Comparison of ENCODE assay signal across 27 mouse cellular contexts in genomic region chr10:41287618-41288017, GRCm38 (mm10). TPM values are rescaled to one million over a fixed set of nuclear protein-coding genes. Genes with fewer than 3 reads are reported as not detected.
DNase-seq lines count a peak whose midpoint lies in the region; ATAC-seq and TF ChIP-seq lines count a peak whose summit lies in the region.
"Had no signal": no experiment of that assay in that cellular context is flagged by ENCODE, and none has a peak within 500 bp of the region (broad histone marks: within the 10 kb centered on the region; RNA-seq: fewer than 3 reads in every experiment).

No protein-coding gene starts in this region.

- peak; percentile 79 for DNase-seq in lung, embryonic 14.5 days
- DNase-seq in lung, adult 18-20 months = no peak
- peak; percentile 12 for DNase-seq in 416B (ENCODE audit: low read depth)
- no peak for DNase-seq in c-Kit-positive CD71-positive TER-119-positive erythroid progenitor cells, embryonic 14.5 days (ENCODE audit: low spot score)
- no peak for DNase-seq in cerebellum, postnatal 25 days
- DNase-seq: adrenal gland, adult 8-10 months; adrenal gland, postnatal 25 days; cerebellum, adult 18-20 months; cerebellum, adult 9-10 months; cerebellum, postnatal 14 days; gastrocnemius, postnatal 10 days; gastrocnemius, postnatal 36 days; heart, postnatal 10 days; heart, postnatal 36 days had no signal

- H3K9me3 ChIP-seq in lung, embryonic 14.5 days (ENCODE audit: low read depth, low read length) = no peaks in the 10 kb centered on the region
- H3K9me3 ChIP-seq: embryonic facial prominence, embryonic 12.5 days; embryonic facial prominence, embryonic 15.5 days; forebrain, embryonic 12.5 days; G1E; heart, embryonic 12.5 days; heart, embryonic 15.5 days; hindbrain, embryonic 10.5 days had no signal

- WGBS in lung, embryonic 14.5 days = 50% methylated on average over 3 of the region's 3 CpGs

- no peak for TF ChIP-seq POLR2A in myocyte (IDR thresholded peaks at IDR 0.05; ENCODE audit: insufficient read length, low read depth)

- H3K27me3 ChIP-seq in lung, embryonic 14.5 days (ENCODE audit: insufficient read depth, low read length) = no peaks in the 10 kb centered on the region
- no peaks in the 10 kb centered on the region for H3K27me3 ChIP-seq in C2C12 (ENCODE audit: control insufficient read depth, insufficient read depth, insufficient read length)
- no peaks in the 10 kb centered on the region for H3K27me3 ChIP-seq in myocyte (ENCODE audit: control insufficient read depth, insufficient read depth, insufficient read length)
- H3K27me3 ChIP-seq: CH12.LX; embryonic facial prominence, embryonic 12.5 days; embryonic facial prominence, embryonic 15.5 days; forebrain, embryonic 12.5 days; heart, embryonic 12.5 days; heart, embryonic 15.5 days had no signal

- no peaks in the 10 kb centered on the region for H3K36me3 ChIP-seq in lung, embryonic 14.5 days (ENCODE audit: insufficient read depth)
- no peaks in the 10 kb centered on the region for H3K36me3 ChIP-seq in C2C12 (ENCODE audit: control insufficient read depth, insufficient read depth)
- H3K36me3 ChIP-seq in myocyte (ENCODE audit: control insufficient read depth, insufficient read depth) = no peaks in the 10 kb centered on the region
- H3K36me3 ChIP-seq: embryonic facial prominence, embryonic 15.5 days; forebrain, embryonic 12.5 days had no signal

- no peak overlapping the region for H3K9ac ChIP-seq in lung, embryonic 14.5 days
- H3K9ac ChIP-seq: embryonic facial prominence, embryonic 12.5 days; embryonic facial prominence, embryonic 15.5 days; forebrain, embryonic 12.5 days; heart, embryonic 12.5 days; heart, embryonic 15.5 days had no signal

- no peaks in the 10 kb centered on the region for H3K79me2 ChIP-seq in C2C12 (ENCODE audit: control insufficient read depth, insufficient read depth)
- no peaks in the 10 kb centered on the region for H3K79me2 ChIP-seq in myocyte (ENCODE audit: control insufficient read depth, insufficient read depth)

- H3K4me3 ChIP-seq in lung, embryonic 14.5 days (ENCODE audit: low read depth, low read length) = no peak overlapping the region
- H3K4me3 ChIP-seq in C2C12 (ENCODE audit: insufficient read depth, poor library complexity, severe bottlenecking) = no peak overlapping the region
- no peak overlapping the region for H3K4me3 ChIP-seq in myocyte
- H3K4me3 ChIP-seq: embryonic facial prominence, embryonic 12.5 days; embryonic facial prominence, embryonic 15.5 days; forebrain, embryonic 12.5 days; heart, embryonic 12.5 days; heart, embryonic 15.5 days; hindbrain, embryonic 10.5 days had no signal

- H3K79me3 ChIP-seq in C2C12 (ENCODE audit: low read depth) = no peaks in the 10 kb centered on the region

- no peak overlapping the region for H3K4me2 ChIP-seq in lung, embryonic 14.5 days
- H3K4me2 ChIP-seq in myocyte (ENCODE audit: low read depth) = no peak overlapping the region
- H3K4me2 ChIP-seq: embryonic facial prominence, embryonic 12.5 days; embryonic facial prominence, embryonic 15.5 days; forebrain, embryonic 12.5 days; heart, embryonic 12.5 days; heart, embryonic 15.5 days; hindbrain, embryonic 14.5 days had no signal

- ATAC-seq in lung, embryonic 14.5 days (ENCODE audit: insufficient read depth) = no peak
- ATAC-seq: forebrain, embryonic 16.5 days; intestine, postnatal 0 days had no signal

- peaks cover under 1% of the 10 kb centered on the region; the same call in 1 of the 2 replicates for H3K4me1 ChIP-seq in lung, embryonic 14.5 days (ENCODE audit: insufficient read depth)

- no peak overlapping the region for H3K27ac ChIP-seq in lung, embryonic 14.5 days (ENCODE audit: low read depth)
- H3K27ac ChIP-seq: embryonic facial prominence, embryonic 12.5 days; embryonic facial prominence, embryonic 15.5 days; forebrain, embryonic 12.5 days; heart, embryonic 15.5 days; hindbrain, embryonic 14.5 days had no signal

- H3ac ChIP-seq in C2C12 (ENCODE audit: control insufficient read depth, insufficient read length, low read depth) (no peak overlapping the region), myocyte (ENCODE audit: control insufficient read depth, insufficient read length) (no peak overlapping the region)

- no peak for TF ChIP-seq CTCF in lung, embryonic 14.5 days (IDR thresholded peaks at IDR 0.05; ENCODE audit: low read depth)
- no peak for TF ChIP-seq CTCF in C2C12 (IDR thresholded peaks at IDR 0.05; ENCODE audit: control insufficient read depth, insufficient read depth, insufficient read length)

TF ChIP-seq in C2C12, 6 proteins besides CTCF, POLR2A, EP300 and RAD21:
- TF ChIP-seq CEBPB (IDR thresholded peaks at IDR 0.05; ENCODE audit: low read depth) = peak; percentile 66
- TF ChIP-seq MYOG (IDR thresholded peaks at IDR 0.05; ENCODE audit: control insufficient read depth, extremely low read depth, insufficient read length) = no peak
- no peak for TF ChIP-seq MAX (IDR thresholded peaks at IDR 0.05)
- TF ChIP-seq FOSL1 (IDR thresholded peaks at IDR 0.05; ENCODE audit: insufficient read depth, low read length, poor library complexity, severe bottlenecking) = no peak
TF ChIP-seq in C2C12: peak in this region for 1.

TF ChIP-seq in myocyte, 11 proteins besides CTCF, POLR2A, EP300 and RAD21:
- TF ChIP-seq E2F4 (IDR thresholded peaks at IDR 0.05; ENCODE audit: insufficient read depth) = no peak
- TF ChIP-seq CEBPB (IDR thresholded peaks at IDR 0.05; ENCODE audit: insufficient read depth, poor library complexity, severe bottlenecking) = peak; percentile 42; the same call in 1 of the 2 replicates
- no peak for TF ChIP-seq TCF12 (IDR thresholded peaks at IDR 0.05; ENCODE audit: insufficient read depth, poor library complexity, severe bottlenecking)
TF ChIP-seq in myocyte: peak in this region for 1.

RNA-seq across cellular contexts. Expression of gene Fig4, which starts 15.4 kb away (rescaled TPM):
- 16.4 and 17.9 TPM in 2 replicates for polyA plus RNA-seq in lung, embryonic 14.5 days (2014; fragmentation: Nextera tagmentation; extraction: Ambion mirVana)
- polyA plus RNA-seq in C2C12 (2012; fragmentation: generic; extraction: Trizol) (7.8 TPM), myocyte (2012; fragmentation: generic; extraction: Trizol) (11.9 TPM)

RNA-seq across cellular contexts. Expression of gene Ak9, which starts 16.2 kb away (rescaled TPM):
- polyA plus RNA-seq in lung, embryonic 14.5 days (2014; fragmentation: Nextera tagmentation; extraction: Ambion mirVana) = not detected in 2 replicates
- polyA plus RNA-seq in C2C12 (2012; fragmentation: generic; extraction: Trizol) (not detected), myocyte (2012; fragmentation: generic; extraction: Trizol) (not detected)
- polyA plus RNA-seq: G1E; intestine, postnatal 0 days had no signal

Comparison
In these comparisons a context has a peak if more than half of its experiments do, and no peak if none do; other contexts are left out.
1. DNase-seq: peak in lung, embryonic 14.5 days (single experiment) and 416B (single experiment); none in lung, adult 18-20 months (0 of 2), c-Kit-positive CD71-positive TER-119-positive erythroid progenitor cells, embryonic 14.5 days (single experiment) and cerebellum, postnatal 25 days (0 of 2).